Comparison of ENCODE assay signal across 8 mouse cellular contexts in genomic region chr13:21995331-21995914, GRCm38 (mm10). TPM values are rescaled to one million over a fixed set of nuclear protein-coding genes. Genes with fewer than 3 reads are reported as not detected.
DNase-seq lines count a peak whose midpoint lies in the region; ATAC-seq and TF ChIP-seq lines count a peak whose summit lies in the region.

No protein-coding gene starts in this region.

- H3K27ac ChIP-seq in kidney, embryonic 14.5 days (ENCODE audit: low read depth, low read length) = no peak overlapping the region
- no peak overlapping the region for H3K27ac ChIP-seq in ES-E14 (ENCODE audit: insufficient read depth, low read depth, low read length, poor library complexity, severe bottlenecking)
- no peak overlapping the region for H3K27ac ChIP-seq in forebrain, embryonic 10.5 days
- H3K27ac ChIP-seq in intestine, embryonic 14.5 days (ENCODE audit: low read depth) = no peak overlapping the region

- H3K4me3 ChIP-seq in kidney, embryonic 14.5 days (ENCODE audit: low read length) = peak overlapping the region; percentile 38
- peak overlapping the region; percentile 55 to 56 for H3K4me3 ChIP-seq in ES-E14 (ENCODE audit: insufficient read depth in 1 of 2, low read depth in 1 of 2, low read length in 2 of 2, poor library complexity in 1 of 2, severe bottlenecking in 1 of 2)
- peak overlapping the region; percentile 58 for H3K4me3 ChIP-seq in forebrain, embryonic 10.5 days
- H3K4me3 ChIP-seq in intestine, embryonic 14.5 days (ENCODE audit: low read depth, low read length) = peak overlapping the region; percentile 32

- 0% methylated on average over 21 of the region's 21 CpGs for WGBS in kidney, embryonic 14.5 days
- 1% methylated on average over 21 of the region's 21 CpGs for WGBS in forebrain, embryonic 10.5 days
- WGBS in intestine, embryonic 14.5 days = under 1% methylated on average over 21 of the region's 21 CpGs

- ATAC-seq in kidney, embryonic 14.5 days (ENCODE audit: low FRiP score, low TSS enrichment) = peak; percentile 81
- peak; percentile 70; the same call in 1 of the 2 replicates for ATAC-seq in intestine, embryonic 14.5 days (replicated peaks; ENCODE audit: low FRiP score, low TSS enrichment, low read depth)
- peak; percentile 67 for ATAC-seq in megakaryocyte progenitor cell, adult 5-6 weeks (replicated peaks; ENCODE audit: poor library complexity)

- in situ Hi-C loops in ES-E14 (cut with MboI; ENCODE audit: low sequenced_read_pairs in 2 of 2, unreplicated experiment in 2 of 2) = no loop called here

- H3K27me3 ChIP-seq in kidney, embryonic 14.5 days (ENCODE audit: control insufficient read depth, insufficient read depth, low read length) = peaks cover 54% of the 10 kb centered on the region
- H3K27me3 ChIP-seq in forebrain, embryonic 10.5 days (ENCODE audit: poor library complexity, severe bottlenecking) = peaks cover 72% of the 10 kb centered on the region
- peaks cover 69% of the 10 kb centered on the region for H3K27me3 ChIP-seq in intestine, embryonic 14.5 days (replicated peaks; ENCODE audit: control insufficient read depth, insufficient read depth, low read length)

- H3K9me3 ChIP-seq in kidney, embryonic 14.5 days (ENCODE audit: control insufficient read depth, low read length) = 0 out of 2 replicates have a peak, but pooled peaks cover 5% of the 10 kb centered on the region
- H3K9me3 ChIP-seq in ES-E14 (ENCODE audit: control insufficient read depth, insufficient read depth, low read depth, low read length) = no peaks in the 10 kb centered on the region
- H3K9me3 ChIP-seq in forebrain, embryonic 10.5 days = no peaks in the 10 kb centered on the region
- peaks cover 4% of the 10 kb centered on the region; the same call in 1 of the 2 replicates for H3K9me3 ChIP-seq in intestine, embryonic 14.5 days (ENCODE audit: control insufficient read depth, low read length)

- no peak overlapping the region for H3K9ac ChIP-seq in kidney, embryonic 14.5 days (ENCODE audit: low read depth, low read length)
- peak overlapping the region; percentile 13; the same call in 1 of the 2 replicates for H3K9ac ChIP-seq in ES-E14 (ENCODE audit: insufficient read depth, low read depth, low read length, poor library complexity, severe bottlenecking)
- no peak overlapping the region for H3K9ac ChIP-seq in intestine, embryonic 14.5 days (ENCODE audit: low read length)

- no peak for DNase-seq in kidney, adult 9 months
- DNase-seq in ES-E14 (ENCODE audit: low read depth, low spot score) = no peak
- DNase-seq in forebrain, embryonic 10.5 days (ENCODE audit: extremely low spot score, low spot score) = peak; percentile 57
- peak; percentile 84 for DNase-seq in intestine, embryonic 14.5 days (ENCODE audit: low spot score)
- DNase-seq in thymus, postnatal 25 days = peak; percentile 45
- no peak for DNase-seq in gastrocnemius, adult 18-20 months (ENCODE audit: low spot score)

- no peaks in the 10 kb centered on the region for H3K36me3 ChIP-seq in kidney, embryonic 14.5 days (ENCODE audit: control insufficient read depth, insufficient read depth, low read length)
- H3K36me3 ChIP-seq in ES-E14 (ENCODE audit: control insufficient read depth, insufficient read depth, low read length, poor library complexity, severe bottlenecking) = no peaks in the 10 kb centered on the region
- H3K36me3 ChIP-seq in forebrain, embryonic 10.5 days (replicated peaks) = no peaks in the 10 kb centered on the region
- no peaks in the 10 kb centered on the region for H3K36me3 ChIP-seq in intestine, embryonic 14.5 days (ENCODE audit: control insufficient read depth, insufficient read depth, low read length)

- H3K4me1 ChIP-seq in kidney, embryonic 14.5 days (ENCODE audit: control insufficient read depth, insufficient read depth, low read length) = no peaks in the 10 kb centered on the region
- H3K4me1 ChIP-seq in ES-E14 (ENCODE audit: control insufficient read depth in 2 of 2, insufficient read depth in 2 of 2, low read length in 2 of 2, poor library complexity in 1 of 2) = peaks cover 5 to 8% of the 10 kb centered on the region in 2 experiments; a peak in 3 of 4 replicates
- H3K4me1 ChIP-seq in forebrain, embryonic 10.5 days = peaks cover 37% of the 10 kb centered on the region
- no peaks in the 10 kb centered on the region for H3K4me1 ChIP-seq in intestine, embryonic 14.5 days (replicated peaks; ENCODE audit: control insufficient read depth, insufficient read depth, low read length)

- H3K4me2 ChIP-seq in kidney, embryonic 14.5 days (replicated peaks; ENCODE audit: low read depth, low read length) = peak overlapping the region; percentile 69
- peak overlapping the region; percentile 43 for H3K4me2 ChIP-seq in intestine, embryonic 14.5 days (ENCODE audit: low read length)

TF ChIP-seq in ES-E14, 5 proteins besides CTCF, POLR2A, EP300 and RAD21:
- TF ChIP-seq ZNF384 (IDR thresholded peaks at IDR 0.05; ENCODE audit: low read depth, low read length) (peak; percentile 91), MAFK (IDR thresholded peaks at IDR 0.05; ENCODE audit: insufficient read depth, low read depth, low read length) (no peak)

RNA-seq across cellular contexts. Expression of gene Prss16, which starts 14.1 kb away (rescaled TPM):
- not detected in 2 replicates for polyA plus RNA-seq in kidney, embryonic 14.5 days (2014; fragmentation: Nextera tagmentation; extraction: Ambion mirVana)
- 2.6 and 2.9 TPM in 2 replicates for total RNA-seq in ES-E14 (2012; rRNA removed)
- 0.26 and 0.41 TPM in 2 replicates for polyA plus RNA-seq in forebrain, embryonic 10.5 days (2016; fragmentation: Nextera tagmentation; extraction: Ambion mirVana)
- 0.46 and 1.1 TPM in 2 replicates for polyA plus RNA-seq in intestine, embryonic 14.5 days (2014; fragmentation: Nextera tagmentation; extraction: Ambion mirVana)
- 17.0 and 19.9 TPM in 2 replicates for total RNA-seq in megakaryocyte progenitor cell, adult 5-6 weeks (2015)
- 11.4 and 12.2 TPM in 2 replicates for total RNA-seq in megakaryocyte progenitor cell, adult 5-6 weeks (2017)
- not detected for total RNA-seq in gastrocnemius, adult 18-20 months (2021)

RNA-seq across cellular contexts. Expression of gene Pom121l2, which starts 14.4 kb away (rescaled TPM):
- polyA plus RNA-seq in kidney, embryonic 14.5 days (2014; fragmentation: Nextera tagmentation; extraction: Ambion mirVana) = 0.36 TPM in 1 of 2 replicates, not detected in the other
- 0.26 and 0.31 TPM in 2 replicates for total RNA-seq in ES-E14 (2012; rRNA removed)
- polyA plus RNA-seq in forebrain, embryonic 10.5 days (2016; fragmentation: Nextera tagmentation; extraction: Ambion mirVana) = 0.09 TPM in 1 of 2 replicates, not detected in the other
- polyA plus RNA-seq in intestine, embryonic 14.5 days (2014; fragmentation: Nextera tagmentation; extraction: Ambion mirVana) = not detected in 2 replicates
- 0.05 and 0.25 TPM in 2 replicates for total RNA-seq in megakaryocyte progenitor cell, adult 5-6 weeks (2015)
- total RNA-seq in megakaryocyte progenitor cell, adult 5-6 weeks (2017) = 0.10 TPM in 1 of 2 replicates, not detected in the other
- total RNA-seq in gastrocnemius, adult 18-20 months (2021) = not detected

RNA-seq across cellular contexts. Expression of gene Hist1h2ah, which starts 39.9 kb away (rescaled TPM):
- 8.6 and 14.9 TPM in 2 replicates for polyA plus RNA-seq in kidney, embryonic 14.5 days (2014; fragmentation: Nextera tagmentation; extraction: Ambion mirVana)
- total RNA-seq in ES-E14 (2012; rRNA removed) = 1,543 and 2,450 TPM in 2 replicates
- 12.1 and 14.3 TPM in 2 replicates for polyA plus RNA-seq in forebrain, embryonic 10.5 days (2016; fragmentation: Nextera tagmentation; extraction: Ambion mirVana)
- 11.8 and 19.7 TPM in 2 replicates for polyA plus RNA-seq in intestine, embryonic 14.5 days (2014; fragmentation: Nextera tagmentation; extraction: Ambion mirVana)
- total RNA-seq in megakaryocyte progenitor cell, adult 5-6 weeks (2015) = 1.9 and 2.2 TPM in 2 replicates
- total RNA-seq in megakaryocyte progenitor cell, adult 5-6 weeks (2017) = 923 and 1,838 TPM in 2 replicates
- total RNA-seq in gastrocnemius, adult 18-20 months (2021) = 1 to 10 TPM; 1.6 to 2.2 TPM

RNA-seq across cellular contexts. Expression of gene Hist1h2bk, which starts 40.2 kb away (rescaled TPM):
- 14.1 and 26.0 TPM in 2 replicates for polyA plus RNA-seq in kidney, embryonic 14.5 days (2014; fragmentation: Nextera tagmentation; extraction: Ambion mirVana)
- total RNA-seq in ES-E14 (2012; rRNA removed) = 1,340 and 1,966 TPM in 2 replicates
- 6.4 and 7.7 TPM in 2 replicates for polyA plus RNA-seq in forebrain, embryonic 10.5 days (2016; fragmentation: Nextera tagmentation; extraction: Ambion mirVana)
- polyA plus RNA-seq in intestine, embryonic 14.5 days (2014; fragmentation: Nextera tagmentation; extraction: Ambion mirVana) = 5.2 and 7.5 TPM in 2 replicates
- 65.4 and 83.1 TPM in 2 replicates for total RNA-seq in megakaryocyte progenitor cell, adult 5-6 weeks (2015)
- 1,827 and 2,239 TPM in 2 replicates for total RNA-seq in megakaryocyte progenitor cell, adult 5-6 weeks (2017)
- 1 to 10 TPM; 2.1 to 3.6 TPM for total RNA-seq in gastrocnemius, adult 18-20 months (2021)

RNA-seq across cellular contexts. Expression of gene Hist1h4i, which starts 45.7 kb away (rescaled TPM):
- polyA plus RNA-seq in kidney, embryonic 14.5 days (2014; fragmentation: Nextera tagmentation; extraction: Ambion mirVana) = 33.2 and 38.0 TPM in 2 replicates
- total RNA-seq in ES-E14 (2012; rRNA removed) = 814 and 830 TPM in 2 replicates
- 53.1 and 58.6 TPM in 2 replicates for polyA plus RNA-seq in forebrain, embryonic 10.5 days (2016; fragmentation: Nextera tagmentation; extraction: Ambion mirVana)
- 18.9 and 19.6 TPM in 2 replicates for polyA plus RNA-seq in intestine, embryonic 14.5 days (2014; fragmentation: Nextera tagmentation; extraction: Ambion mirVana)
- 38.4 and 42.3 TPM in 2 replicates for total RNA-seq in megakaryocyte progenitor cell, adult 5-6 weeks (2015)
- 83.0 and 89.0 TPM in 2 replicates for total RNA-seq in megakaryocyte progenitor cell, adult 5-6 weeks (2017)
- total RNA-seq in gastrocnemius, adult 18-20 months (2021) = 10 to 100 TPM; 27.1 to 27.8 TPM

Comparison
In these comparisons a context has a peak if more than half of its experiments do, and no peak if none do; other contexts are left out.
1. DNase-seq: peak in forebrain, embryonic 10.5 days (single experiment), intestine, embryonic 14.5 days (single experiment) and thymus, postnatal 25 days (single experiment); none in kidney, adult 9 months (single experiment), ES-E14 (single experiment) and gastrocnemius, adult 18-20 months (single experiment).
2. Peak in every context shown above with its lines, with median percentiles within 50 percentile points of each other: ATAC-seq and H3K4me3 ChIP-seq.